Mouse (Mus musculus) inflammation-experienced regulatory T-cells, adult 6 months (primary cell): ENCODE data around the gene Micu1. TPM values are rescaled to one million over a fixed set of nuclear protein-coding genes. Genes with fewer than 3 reads are reported as not detected.
A peak's percentile ranks its signal among the peaks of the same experiment; 100 is the strongest.

Source experiments
- ATAC-seq: one replicate; pipeline ENCODE4 v1.8.0; 2017
- polyA plus RNA-seq, 3 experiments: library from polyadenylated mRNA; unstranded; fragments of 100-300 nt; shearing (Covaris generic); gene quantifications; one replicate each; pipeline ENCODE4 v1.2.1; 2017

Gene Micu1
- polyA plus RNA-seq, 3 experiments from 2014 or later: 43.4 to 59.2 (median 56.3) TPM

DNA sequence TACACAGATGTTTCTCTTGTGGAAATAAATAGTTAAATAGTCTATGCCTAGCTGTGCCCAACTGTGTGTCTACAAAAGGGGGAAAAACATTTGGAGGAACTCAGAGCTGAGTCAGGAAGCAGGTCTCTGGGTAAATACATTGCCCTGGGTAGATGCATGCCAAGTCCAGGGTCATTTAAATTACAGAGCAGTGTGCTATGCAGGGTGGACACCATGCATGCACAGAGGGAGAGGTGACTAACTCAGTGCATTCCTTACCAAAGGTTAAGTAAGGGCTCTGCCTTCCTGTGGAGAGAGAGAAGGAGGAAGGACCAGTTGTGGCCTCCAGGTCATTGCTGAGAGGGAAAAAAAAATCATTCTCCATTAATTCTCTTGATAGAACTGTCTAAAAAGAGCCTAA, 22.4 kb downstream of the Micu1 start:
- no peak for ATAC-seq

GRCm38 (mm10) chr10:59727251-59727650, 25.0 kb downstream of the Micu1 start:
- ATAC-seq: no peak

- no peak for ATAC-seq
Observed at GRCm38 (mm10) chr10:59729261-59729660, 27.0 kb downstream of the Micu1 start.

DNA sequence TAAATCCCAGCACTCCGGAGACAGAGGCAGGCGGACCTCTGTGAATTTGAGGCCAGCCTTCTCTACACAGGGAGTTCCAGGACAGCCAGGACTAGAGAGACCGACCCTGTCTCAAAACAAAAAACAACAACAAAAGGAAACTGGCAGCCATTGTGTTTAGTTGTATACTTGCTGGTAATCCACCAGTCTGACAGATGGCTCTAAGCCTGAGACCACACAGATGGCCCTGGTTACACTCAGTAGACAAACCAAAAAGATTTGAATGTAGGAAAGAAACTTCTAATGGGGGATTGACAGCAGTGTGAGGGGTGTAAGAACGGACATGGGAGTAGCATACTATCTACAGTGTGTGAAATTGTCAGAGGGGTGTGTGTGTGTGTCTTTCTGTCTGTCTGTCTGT, 27.6 kb downstream of the Micu1 start:
- no peak for ATAC-seq

DNA sequence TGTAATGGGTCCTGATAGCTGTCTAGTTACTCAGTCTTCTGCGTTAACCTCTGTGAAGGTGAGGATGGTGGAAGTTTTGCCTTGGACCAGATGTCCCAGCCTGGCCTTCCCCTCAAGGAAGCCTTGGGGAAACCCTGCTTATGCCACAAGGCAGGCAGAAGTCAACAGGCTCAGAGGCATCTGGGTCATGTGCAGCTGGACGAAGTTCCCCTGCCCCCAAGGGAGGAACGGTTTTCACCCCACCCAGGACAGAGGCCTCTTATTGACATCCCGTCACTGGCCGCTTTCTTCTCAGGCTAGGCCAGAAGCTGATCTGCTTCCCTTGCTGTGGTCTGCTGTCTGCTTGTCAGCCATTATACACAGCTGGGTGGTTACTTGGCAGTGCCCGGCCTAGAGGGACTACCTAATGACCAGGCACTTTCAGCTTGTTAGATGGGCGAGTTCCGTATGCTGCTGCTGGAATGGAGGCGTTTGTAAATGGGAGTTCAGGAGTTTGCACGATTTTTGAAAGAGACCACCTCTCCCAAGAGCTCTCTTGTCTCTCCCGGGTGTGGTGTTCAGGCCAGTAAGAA, 33.8 kb downstream of the Micu1 start:
- no peak for ATAC-seq

- ATAC-seq: no peak
Observed at GRCm38 (mm10) chr10:59741448-59741847, 39.2 kb downstream of the Micu1 start.

DNA sequence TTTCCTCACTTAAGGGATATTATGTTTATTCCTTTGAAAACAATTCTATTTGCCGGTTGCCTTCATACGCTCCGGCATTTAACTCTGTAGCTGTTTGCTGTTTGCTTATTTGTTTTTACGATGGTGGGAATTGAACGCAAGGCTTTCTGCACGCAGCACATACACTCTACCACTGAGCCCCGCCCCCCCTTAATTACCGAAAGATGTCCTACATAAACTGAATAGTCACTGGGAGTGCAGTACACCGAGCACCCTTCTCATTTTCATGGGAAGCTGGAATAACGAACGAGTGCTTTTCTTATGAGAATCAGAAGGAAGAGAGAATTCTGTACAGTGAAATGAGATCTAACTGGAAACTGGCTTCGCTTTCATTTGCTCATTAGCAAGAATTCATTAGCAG, 41.1 kb downstream of the Micu1 start:
- ATAC-seq: no peak

- ATAC-seq: no peak
Observed at GRCm38 (mm10) chr10:59743969-59744368, 41.7 kb downstream of the Micu1 start.

- no peak for ATAC-seq
Observed at GRCm38 (mm10) chr10:59747334-59747733, 45.1 kb downstream of the Micu1 start.

GRCm38 (mm10) chr10:59748699-59749200, 46.5 kb downstream of the Micu1 start:
- peak; percentile 100 for ATAC-seq

- no peak for ATAC-seq
Observed at GRCm38 (mm10) chr10:59753538-59754069, 51.3 kb downstream of the Micu1 start.

DNA sequence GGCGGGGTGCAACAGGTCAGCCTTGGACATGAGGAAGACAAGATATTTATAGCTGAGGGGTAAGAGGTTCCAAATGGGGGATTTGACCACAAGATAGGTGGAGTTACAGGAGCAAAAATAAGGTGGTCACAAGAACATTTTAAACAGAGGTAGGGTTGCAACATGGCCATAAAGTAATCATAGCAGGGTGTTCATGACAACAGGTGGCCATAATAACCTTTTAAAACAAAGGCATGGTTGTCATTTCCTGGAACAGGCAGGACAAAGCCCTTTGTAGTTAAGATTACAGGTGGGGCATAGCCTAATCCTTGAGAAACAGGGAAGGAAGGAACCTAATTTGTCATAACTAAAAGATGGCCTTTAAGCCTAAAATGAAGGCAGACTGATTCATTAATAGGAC, 51.8 kb downstream of the Micu1 start:
- no peak for ATAC-seq

DNA sequence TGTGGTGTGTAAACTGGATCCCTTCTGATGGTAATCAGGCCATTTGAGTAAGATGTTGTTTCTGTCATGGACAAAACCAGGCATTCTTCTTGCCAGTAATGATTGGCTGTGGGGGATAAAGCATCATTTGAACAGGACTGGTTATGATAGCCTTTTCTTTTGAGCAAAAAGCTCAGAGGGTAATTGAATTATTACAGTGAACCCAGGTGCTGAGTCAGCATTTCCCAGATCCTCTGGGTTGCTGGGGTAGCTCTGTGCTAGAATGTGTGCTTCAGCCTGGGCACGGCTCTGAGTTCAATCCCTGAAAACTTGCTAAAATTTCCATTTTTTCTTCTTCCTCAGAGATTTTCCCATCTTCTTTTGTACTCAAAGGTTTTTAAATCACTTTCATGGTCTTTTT, 52.6 kb downstream of the Micu1 start:
- no peak for ATAC-seq

DNA sequence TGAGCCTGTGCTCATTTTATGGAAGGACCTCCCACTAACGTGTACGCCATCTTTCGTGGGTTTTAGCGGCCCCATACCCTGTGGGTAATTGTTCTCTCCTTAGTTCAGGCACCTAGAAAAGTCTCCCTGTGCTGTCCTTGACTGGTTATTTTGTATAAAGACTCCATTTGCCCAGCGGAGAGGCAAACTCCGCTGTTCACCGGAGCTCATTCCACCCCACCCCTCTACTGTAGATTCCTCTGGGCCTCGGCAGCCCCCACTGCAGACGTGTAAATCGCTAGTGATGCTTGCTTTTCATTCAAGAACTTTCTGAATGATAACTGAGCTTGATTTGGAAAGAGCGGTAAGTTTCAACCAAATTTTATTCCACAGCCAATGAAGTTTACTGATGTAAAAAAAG, 53.4 kb downstream of the Micu1 start:
- ATAC-seq: no peak

GRCm38 (mm10) chr10:59756090-59756489, 53.8 kb downstream of the Micu1 start:
- ATAC-seq: no peak

DNA sequence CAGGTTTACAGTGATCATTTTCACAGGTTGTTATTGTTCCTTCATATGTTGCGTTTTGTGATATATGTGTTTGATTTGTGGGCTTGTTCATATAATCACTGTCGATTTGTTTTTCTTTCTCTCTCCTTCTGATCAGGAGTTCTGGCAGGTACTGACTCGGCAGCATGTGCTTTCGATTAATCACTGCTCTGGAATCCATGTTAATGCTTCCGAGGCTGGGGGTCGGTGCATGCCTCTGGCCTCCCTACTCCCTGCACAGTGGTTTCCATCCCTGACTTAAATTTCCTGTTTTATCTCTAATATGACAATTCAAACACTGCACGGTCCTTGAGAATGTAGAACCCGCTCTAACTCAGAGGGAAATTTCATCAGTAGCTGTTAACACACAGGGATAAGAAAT, 54.3 kb downstream of the Micu1 start:
- no peak for ATAC-seq

DNA sequence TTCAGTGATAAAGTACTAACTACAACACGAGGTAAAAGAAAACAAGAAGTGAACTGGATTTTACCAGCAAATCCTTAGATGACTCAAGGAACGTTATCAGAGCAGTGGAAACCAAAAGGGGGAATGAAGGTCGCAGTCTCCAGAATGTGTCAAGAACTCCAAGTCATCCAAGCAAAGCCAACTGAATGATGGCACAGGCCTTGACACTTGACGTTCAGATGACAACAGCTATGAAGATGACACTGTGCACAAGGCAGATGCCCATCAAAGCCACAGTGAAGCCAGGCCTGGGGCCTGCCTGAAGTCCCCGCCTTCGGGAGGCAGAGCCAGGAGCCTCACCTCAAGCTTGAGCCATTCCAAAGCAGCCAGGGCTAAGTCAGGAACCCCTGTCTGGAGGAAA, 62.5 kb downstream of the Micu1 start:
- ATAC-seq: no peak

GRCm38 (mm10) chr10:59768369-59769079, 66.2 kb downstream of the Micu1 start:
- ATAC-seq: no peak

- ATAC-seq: no peak
Observed at GRCm38 (mm10) chr10:59771375-59772048, 69.2 kb downstream of the Micu1 start.

DNA sequence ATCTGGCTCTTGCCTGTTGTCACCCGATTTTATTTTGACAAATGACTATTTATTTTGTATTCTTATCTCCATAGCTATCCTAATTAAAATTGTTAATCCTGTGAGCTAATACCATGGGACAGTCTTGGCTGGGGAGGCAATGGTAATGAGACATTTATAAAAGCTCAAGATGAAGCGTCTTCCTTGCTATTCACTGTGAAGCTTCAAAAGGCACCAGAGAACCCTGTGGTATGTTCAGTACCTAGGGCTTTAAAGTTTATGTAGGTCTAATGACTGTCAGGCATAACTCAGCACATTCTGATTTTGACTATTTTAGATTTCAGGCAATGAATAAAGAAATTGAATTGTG, 69.7 kb downstream of the Micu1 start:
- no peak for ATAC-seq

DNA sequence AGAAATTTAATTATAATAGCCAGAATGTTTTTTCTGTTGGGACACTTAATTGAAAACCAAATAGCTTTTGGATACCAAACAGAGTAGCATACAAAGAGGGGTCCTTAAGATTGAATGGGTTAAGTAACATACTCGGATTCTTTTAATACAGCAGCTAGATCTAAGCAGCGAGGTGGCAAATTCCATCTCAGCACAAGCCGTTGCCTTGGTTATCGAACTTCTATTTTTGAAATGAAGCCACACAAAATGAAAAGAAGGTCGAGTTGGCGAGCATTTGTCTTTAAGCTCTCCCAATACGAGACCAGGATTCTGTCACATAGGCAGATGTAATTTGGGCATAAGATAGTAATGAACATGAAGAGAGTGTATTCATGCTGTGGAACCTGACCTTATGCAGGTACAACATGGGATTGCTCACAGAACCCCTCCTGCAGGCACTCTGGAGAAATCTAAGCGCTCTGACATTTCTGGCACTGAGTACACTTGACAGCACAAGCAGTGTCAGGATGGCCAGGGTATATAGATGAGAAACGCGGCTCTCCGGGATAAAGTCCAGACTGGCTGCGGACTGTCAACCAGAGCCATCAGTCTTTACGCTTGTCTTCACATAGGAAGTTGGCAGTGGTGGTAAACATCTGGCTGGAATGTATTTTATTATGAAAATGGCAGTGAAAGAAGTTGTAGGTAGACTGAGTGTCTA, 71.3 kb downstream of the Micu1 start:
- no peak for ATAC-seq

GRCm38 (mm10) chr10:59774141-59774534, 71.9 kb downstream of the Micu1 start:
- ATAC-seq: no peak

DNA sequence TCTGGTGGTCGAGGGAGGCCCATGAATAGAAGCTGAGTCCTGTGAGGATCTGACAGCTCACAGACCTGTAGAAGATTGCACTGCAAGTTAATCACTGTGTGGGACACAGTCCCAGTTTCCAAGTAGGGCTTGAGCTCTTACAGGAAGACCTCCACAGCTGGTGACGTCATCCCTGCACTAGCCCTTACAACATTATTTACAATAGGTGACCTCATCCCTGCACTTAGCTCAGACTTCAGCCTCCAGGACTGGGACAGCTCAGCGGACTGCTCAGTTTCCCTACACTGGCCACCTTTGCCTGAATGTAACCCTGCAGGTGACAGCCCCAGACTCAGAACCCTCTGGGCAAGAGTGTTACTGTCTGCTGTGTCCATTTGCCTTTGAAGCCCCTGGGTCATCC, 75.0 kb downstream of the Micu1 start:
- no peak for ATAC-seq
